Mouse (Mus musculus): ENCODE results near the gene Dnajb14. TPM values are rescaled to one million over a fixed set of nuclear protein-coding genes. Genes with fewer than 3 reads are reported as not detected.
"Not testable (repeated sequence)": the region's sequence is repeated elsewhere in the genome, so short reads cannot be mapped to it uniquely, and the experiment has no call there.

Gene Dnajb14
- polyA plus RNA-seq, 1 experiment, result 2.5 TPM

- TF ChIP-seq GATA1 (IDR thresholded peaks at IDR 0.05; ENCODE audit: borderline replicate concordance, low read length), result no peak
- TF ChIP-seq FLI1 (IDR thresholded peaks at IDR 0.05; ENCODE audit: low read length), result no peak
- Histone ChIP-seq H3K36me3 (replicated peaks; ENCODE audit: low read length) (no peaks in the 10 kb centered on the region), H3K4me3 (replicated peaks) (no peak overlapping the region), H3K27me3 (replicated peaks) (no peaks in the 10 kb centered on the region), H3K9me3 (peaks cover 4% of the 10 kb centered on the region), H3K4me1 (no peaks in the 10 kb centered on the region; the same call in 1 of the 2 replicates)
Measured at GRCm38 (mm10) chr3:137842944-137843343, 24.5 kb upstream of the Dnajb14 start.

DNA sequence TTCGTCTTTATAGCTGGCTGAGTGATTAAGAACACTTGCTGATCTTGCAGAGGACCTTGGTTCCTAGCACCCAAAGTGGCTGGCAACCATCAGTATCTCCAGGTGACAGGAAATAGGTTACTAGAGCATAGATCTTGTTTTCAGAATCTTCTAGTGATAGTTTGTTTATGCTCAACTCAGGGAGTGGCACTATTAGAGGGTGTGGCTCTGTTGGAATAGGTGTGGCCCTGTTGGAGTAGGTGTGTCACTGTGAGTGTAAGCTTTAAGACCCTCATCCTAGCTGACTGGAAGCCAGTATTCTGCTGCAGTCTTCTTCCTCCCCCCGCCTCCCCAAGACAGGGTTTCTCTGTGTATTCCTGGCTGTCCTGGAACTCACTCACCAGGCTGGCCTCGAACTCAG lies 23.2 kb upstream of the Dnajb14 start:
- no peak for TF ChIP-seq FLI1 (IDR thresholded peaks at IDR 0.05; ENCODE audit: low read length)
- no peak for TF ChIP-seq GATA1 (IDR thresholded peaks at IDR 0.05; ENCODE audit: borderline replicate concordance, low read length)
- Histone ChIP-seq H3K36me3 (replicated peaks; ENCODE audit: low read length) (no peaks in the 10 kb centered on the region), H3K27me3 (replicated peaks) (no peaks in the 10 kb centered on the region), H3K4me3 (replicated peaks) (no peak overlapping the region), H3K4me1 (no peaks in the 10 kb centered on the region; the same call in 1 of the 2 replicates), H3K9me3 (peaks cover 4% of the 10 kb centered on the region)

DNA sequence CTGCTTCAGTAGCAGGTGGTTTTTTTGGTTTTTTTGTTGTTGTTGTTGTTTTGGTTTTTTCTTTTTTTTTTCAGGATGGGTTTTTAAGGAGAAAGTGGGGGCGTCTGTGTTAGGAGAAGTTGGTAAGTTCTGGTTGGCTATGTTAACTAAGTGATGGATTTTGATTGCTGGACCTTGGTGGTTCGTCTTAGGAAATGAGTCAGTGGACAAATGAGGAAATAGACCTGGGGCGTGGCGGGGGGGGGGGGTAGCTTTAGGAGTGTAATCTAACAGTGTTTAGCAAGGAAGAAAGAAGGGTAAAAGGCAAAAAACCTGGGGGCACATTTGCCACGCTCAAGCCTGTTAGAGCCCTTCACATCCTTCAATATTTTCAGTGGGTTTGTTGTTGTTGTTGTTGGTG lies 20.9 kb upstream of the Dnajb14 start:
- peaks cover 3% of the 10 kb centered on the region; the same call in 1 of the 2 replicates for H3K4me1 ChIP-seq
- no peak for TF ChIP-seq FLI1 (IDR thresholded peaks at IDR 0.05; ENCODE audit: low read length)
- TF ChIP-seq GATA1 (IDR thresholded peaks at IDR 0.05; ENCODE audit: borderline replicate concordance, low read length), result no peak
- H3K9me3 ChIP-seq, result peaks cover 10% of the 10 kb centered on the region
- no peaks in the 10 kb centered on the region for H3K27me3 ChIP-seq (replicated peaks)
- H3K36me3 ChIP-seq (replicated peaks; ENCODE audit: low read length), result peaks cover 2% of the 10 kb centered on the region
- no peak overlapping the region for H3K4me3 ChIP-seq (replicated peaks)

DNA sequence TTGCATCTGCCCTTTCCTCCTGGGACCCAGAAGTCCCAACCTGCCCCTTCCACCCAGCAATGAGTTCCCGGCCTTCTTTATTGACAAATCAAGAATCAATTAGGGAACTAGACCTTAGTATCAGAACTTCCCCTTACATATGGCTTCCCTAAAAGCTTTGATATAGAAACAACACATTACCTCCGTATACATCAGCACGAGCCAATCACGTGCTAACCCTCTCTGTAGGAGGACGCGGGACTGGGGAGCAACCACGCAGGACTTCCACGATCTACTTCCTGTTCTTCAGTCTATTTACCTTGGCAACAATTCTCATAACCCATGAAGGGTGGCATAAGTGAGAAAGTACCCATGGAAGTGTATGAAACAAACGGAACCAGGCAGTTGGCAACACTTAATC lies 19.1 kb upstream of the Dnajb14 start:
- H3K4me3 ChIP-seq (replicated peaks), result no peak overlapping the region
- TF ChIP-seq GATA1 (IDR thresholded peaks at IDR 0.05; ENCODE audit: borderline replicate concordance, low read length) (no peak), FLI1 (IDR thresholded peaks at IDR 0.05; ENCODE audit: low read length) (no peak)
- H3K9me3 ChIP-seq, result peaks cover 15% of the 10 kb centered on the region
- peaks cover 2% of the 10 kb centered on the region for H3K36me3 ChIP-seq (replicated peaks; ENCODE audit: low read length)
- H3K4me1 ChIP-seq, result peaks cover 9% of the 10 kb centered on the region
- no peaks in the 10 kb centered on the region for H3K27me3 ChIP-seq (replicated peaks)

- Histone ChIP-seq H3K4me1 (peaks cover 17% of the 10 kb centered on the region), H3K4me3 (replicated peaks) (no peak overlapping the region), H3K9me3 (peaks cover 22% of the 10 kb centered on the region), H3K27me3 (replicated peaks) (no peaks in the 10 kb centered on the region), H3K36me3 (replicated peaks; ENCODE audit: low read length) (peaks cover 2% of the 10 kb centered on the region)
- TF ChIP-seq FLI1 (IDR thresholded peaks at IDR 0.05; ENCODE audit: low read length), result no peak
- no peak for TF ChIP-seq GATA1 (IDR thresholded peaks at IDR 0.05; ENCODE audit: borderline replicate concordance, low read length)
Measured at GRCm38 (mm10) chr3:137849697-137850096, 17.8 kb upstream of the Dnajb14 start.

DNA sequence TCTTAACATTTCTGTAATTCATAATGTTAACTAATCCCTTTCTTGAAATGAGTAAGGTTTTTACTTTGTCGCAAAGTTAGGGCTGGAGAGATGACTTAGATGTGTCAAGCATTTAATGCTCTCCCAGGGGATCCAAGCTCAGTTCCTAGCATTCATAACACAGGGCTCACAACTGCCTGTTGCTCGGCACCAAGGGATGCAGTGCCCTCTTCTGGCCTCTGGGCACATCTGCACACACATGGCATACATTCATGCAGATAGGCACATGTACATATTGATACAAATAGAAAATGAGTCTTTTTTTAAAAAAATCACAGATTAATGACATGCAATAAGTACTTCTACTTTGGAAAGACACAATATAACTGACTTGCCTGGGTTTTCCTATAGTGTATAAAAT lies 16.3 kb upstream of the Dnajb14 start:
- TF ChIP-seq FLI1 (IDR thresholded peaks at IDR 0.05; ENCODE audit: low read length) (no peak), GATA1 (IDR thresholded peaks at IDR 0.05; ENCODE audit: borderline replicate concordance, low read length) (no peak)
- peaks cover 17% of the 10 kb centered on the region for H3K4me1 ChIP-seq
- no peaks in the 10 kb centered on the region for H3K27me3 ChIP-seq (replicated peaks)
- H3K4me3 ChIP-seq (replicated peaks), result no peak overlapping the region
- peaks cover 2% of the 10 kb centered on the region for H3K36me3 ChIP-seq (replicated peaks; ENCODE audit: low read length)
- peaks cover 22% of the 10 kb centered on the region for H3K9me3 ChIP-seq

GRCm38 (mm10) chr3:137853011-137853410 lies 14.5 kb upstream of the Dnajb14 start:
- peak overlapping the region; percentile 12 for H3K4me3 ChIP-seq (replicated peaks)
- not testable (repeated sequence) for H3K36me3 ChIP-seq (replicated peaks; ENCODE audit: low read length); H3K27me3 ChIP-seq (replicated peaks)
- peaks cover 22% of the 10 kb centered on the region for H3K9me3 ChIP-seq
- H3K4me1 ChIP-seq, result peaks cover 17% of the 10 kb centered on the region; the same call in 1 of the 2 replicates
- peak; percentile 49; the same call in 1 of the 2 replicates for TF ChIP-seq FLI1 (IDR thresholded peaks at IDR 0.05; ENCODE audit: low read length)

DNA sequence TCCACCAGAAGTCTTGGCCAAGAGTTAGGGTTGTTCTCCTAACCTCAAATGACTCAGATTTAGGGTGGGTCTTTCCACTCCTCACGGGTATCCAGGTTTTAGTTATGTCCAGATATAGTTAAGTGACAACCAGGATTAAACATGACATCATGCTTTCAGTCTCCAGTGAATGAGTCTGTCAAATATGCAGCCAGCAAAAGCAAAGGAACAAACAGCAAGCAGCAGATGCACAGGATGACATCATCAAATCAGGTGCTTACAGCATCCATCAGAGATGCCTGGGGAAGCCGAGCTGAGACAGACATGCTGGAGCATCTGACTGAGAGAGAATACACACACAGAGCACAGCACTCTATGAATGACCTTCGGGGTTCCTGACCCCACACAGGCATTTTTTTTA lies 12.1 kb upstream of the Dnajb14 start:
- H3K36me3 ChIP-seq (replicated peaks; ENCODE audit: low read length), result peaks cover 2% of the 10 kb centered on the region
- H3K4me3 ChIP-seq (replicated peaks), result no peak overlapping the region
- TF ChIP-seq FLI1 (IDR thresholded peaks at IDR 0.05; ENCODE audit: low read length) (no peak), GATA1 (IDR thresholded peaks at IDR 0.05; ENCODE audit: borderline replicate concordance, low read length) (no peak)
- H3K9me3 ChIP-seq, result peaks cover 22% of the 10 kb centered on the region
- H3K4me1 ChIP-seq, result peaks cover 35% of the 10 kb centered on the region
- no peaks in the 10 kb centered on the region for H3K27me3 ChIP-seq (replicated peaks)

DNA sequence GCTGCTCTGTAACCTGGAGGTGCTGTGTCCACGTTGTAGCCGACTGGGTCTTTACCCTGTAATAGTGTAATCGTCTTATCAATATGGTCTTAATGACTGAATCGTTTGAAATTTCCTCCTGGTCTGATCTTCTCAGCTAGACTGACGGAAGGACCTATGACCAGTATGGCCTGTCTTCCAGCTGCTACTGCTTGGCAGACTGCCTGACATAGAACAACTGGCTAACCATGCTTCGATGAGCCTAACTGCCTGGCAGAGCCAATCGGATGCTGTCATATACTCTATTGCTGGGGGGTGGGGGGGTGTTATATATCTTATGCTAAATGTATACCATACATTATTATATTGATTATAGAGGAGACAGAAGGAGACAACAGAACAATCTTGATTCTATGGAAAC lies 11.4 kb upstream of the Dnajb14 start:
- H3K9me3 ChIP-seq, result peaks cover 19% of the 10 kb centered on the region
- peaks cover 42% of the 10 kb centered on the region for H3K4me1 ChIP-seq
- H3K27me3 ChIP-seq (replicated peaks), result no peaks in the 10 kb centered on the region
- peaks cover 2% of the 10 kb centered on the region for H3K36me3 ChIP-seq (replicated peaks; ENCODE audit: low read length)
- TF ChIP-seq GATA1 (IDR thresholded peaks at IDR 0.05; ENCODE audit: borderline replicate concordance, low read length) (no peak), FLI1 (IDR thresholded peaks at IDR 0.05; ENCODE audit: low read length) (no peak)
- H3K4me3 ChIP-seq (replicated peaks), result no peak overlapping the region

DNA sequence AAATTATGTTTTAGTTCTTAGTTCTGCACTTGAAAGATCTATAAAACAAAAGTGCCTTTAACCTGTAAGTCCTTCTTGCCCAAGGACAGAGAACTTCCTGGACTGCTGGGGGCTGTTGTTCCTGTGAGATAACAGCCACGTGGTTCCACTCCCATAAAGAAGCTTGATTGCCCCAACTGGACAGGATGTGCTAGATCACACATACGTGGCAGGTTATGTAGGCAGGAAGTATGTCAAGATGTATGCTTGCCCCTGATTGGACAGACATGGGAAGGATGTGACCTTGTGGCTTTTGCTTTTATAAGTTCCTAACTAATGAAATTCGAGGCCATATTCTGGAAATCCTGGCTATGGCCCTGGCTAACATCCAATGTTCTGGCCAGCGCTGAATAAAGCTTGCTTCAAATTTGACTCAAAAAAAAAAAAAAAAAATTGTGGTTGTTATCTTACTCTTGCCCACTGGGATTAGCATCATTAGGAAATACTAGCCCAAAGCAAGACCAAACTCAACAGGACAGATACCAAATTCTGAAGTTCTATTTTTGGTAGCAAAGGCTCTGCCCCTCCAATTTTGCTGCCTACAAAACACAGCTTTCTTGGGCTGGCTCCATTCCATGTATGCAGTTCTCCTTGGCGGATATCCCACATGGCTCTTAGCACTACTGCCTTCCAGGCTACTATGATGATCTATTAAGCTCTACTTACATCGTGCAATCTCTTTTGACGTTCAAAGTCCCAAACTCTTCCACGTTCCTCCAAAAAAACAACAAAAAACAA lies 6.9 kb upstream of the Dnajb14 start:
- peaks cover 3% of the 10 kb centered on the region; the same call in 1 of the 2 replicates for H3K9me3 ChIP-seq
- TF ChIP-seq GATA1 (IDR thresholded peaks at IDR 0.05; ENCODE audit: borderline replicate concordance, low read length), result no peak
- no peak for TF ChIP-seq FLI1 (IDR thresholded peaks at IDR 0.05; ENCODE audit: low read length)
- H3K4me1 ChIP-seq, result peaks cover 41% of the 10 kb centered on the region
- peaks cover 8% of the 10 kb centered on the region for H3K36me3 ChIP-seq (replicated peaks; ENCODE audit: low read length)
- no peaks in the 10 kb centered on the region for H3K27me3 ChIP-seq (replicated peaks)
- peak overlapping the region; percentile 66 for H3K4me3 ChIP-seq (replicated peaks)

Data from megakaryocyte, embryonic 14.5 days (primary cell).